Mouse (Mus musculus): ENCODE measurements around the gene Atp1a3.

The Atp1a3 gene

DNA sequence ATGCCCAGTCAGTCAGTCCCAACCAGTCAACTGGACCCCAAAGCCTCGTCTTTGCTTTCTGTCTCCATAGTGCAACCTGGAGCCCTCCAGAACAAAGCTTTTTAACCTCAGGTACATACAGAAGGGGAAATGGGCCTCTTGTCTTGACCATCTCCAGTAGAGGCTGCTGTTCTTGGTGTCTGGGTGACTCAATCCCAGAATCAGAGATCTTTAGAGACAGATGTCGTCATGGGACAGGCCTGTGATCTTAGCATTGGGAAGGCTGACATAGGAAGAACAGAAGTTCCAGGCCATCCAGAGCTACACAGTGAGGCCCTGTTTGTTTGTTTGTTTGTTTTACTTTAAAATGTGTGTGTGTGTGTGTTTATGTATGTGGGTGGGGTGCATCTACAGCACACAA lies 41.5 kb downstream of the Atp1a3 start:
- no peak for DNase-seq (ENCODE audit: low spot score)

DNA sequence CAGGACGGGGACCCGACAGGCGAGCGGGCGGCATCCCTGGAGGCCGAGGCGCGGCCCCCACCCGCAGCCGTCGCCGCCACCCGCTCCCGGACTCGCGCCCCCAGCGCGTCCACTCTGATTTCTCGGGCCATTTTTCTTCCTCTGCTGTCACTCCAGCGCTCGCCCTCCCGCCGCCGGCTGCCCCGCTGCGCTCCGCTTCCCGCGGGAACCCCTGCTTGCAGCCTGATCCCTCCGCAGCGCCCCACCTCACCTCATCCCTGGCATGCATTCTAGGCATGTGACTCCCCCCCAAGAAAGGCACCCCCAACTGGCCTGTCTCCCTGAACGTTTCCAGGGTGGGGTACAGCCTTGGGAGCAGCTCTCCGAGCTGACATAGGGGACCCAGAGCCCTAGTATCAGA lies 50.5 kb downstream of the Atp1a3 start:
- DNase-seq (ENCODE audit: low spot score) = no peak

DNA sequence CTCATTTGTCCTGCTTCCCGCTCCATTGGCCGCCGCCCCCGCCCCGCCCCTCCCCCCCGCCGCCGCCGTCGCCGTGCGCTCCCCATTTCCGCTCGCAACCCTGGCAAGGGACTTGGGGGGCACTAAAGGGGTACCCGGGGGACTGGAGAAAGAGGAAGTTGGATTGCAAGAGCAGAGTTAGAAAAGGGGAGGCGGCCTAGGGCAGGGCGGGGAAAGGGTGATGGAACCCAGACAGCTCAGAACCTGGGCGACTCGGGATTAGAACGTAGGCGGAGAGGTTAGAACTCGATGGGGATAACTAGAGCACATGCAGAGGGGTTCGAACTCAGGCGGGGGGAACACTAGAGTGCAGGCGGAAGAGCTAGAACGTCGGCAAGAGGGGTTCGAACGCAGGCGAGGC lies 51.3 kb downstream of the Atp1a3 start:
- no peak for DNase-seq (ENCODE audit: low spot score)

DNA sequence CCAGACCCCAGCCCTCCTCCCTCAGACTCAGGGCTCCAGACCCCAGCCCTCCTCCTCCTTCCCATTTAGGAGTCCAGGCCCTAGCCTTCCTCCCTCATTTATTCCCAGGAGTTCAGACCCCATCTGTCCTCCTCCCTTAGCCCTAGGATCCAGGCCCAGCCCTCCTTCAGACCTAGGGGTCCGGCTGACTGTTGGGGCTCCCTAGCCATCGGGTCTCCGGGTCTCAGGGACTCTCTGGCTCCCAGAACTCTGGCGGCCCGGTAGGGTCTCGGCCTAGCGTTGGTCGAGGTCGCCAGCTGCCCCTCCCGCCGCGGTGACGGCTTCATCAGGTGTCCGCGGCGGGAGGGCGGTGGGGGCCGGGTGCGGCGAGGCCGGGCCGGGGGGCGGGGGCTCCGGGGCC lies 51.8 kb downstream of the Atp1a3 start:
- DNase-seq (ENCODE audit: low spot score) = no peak

DNA sequence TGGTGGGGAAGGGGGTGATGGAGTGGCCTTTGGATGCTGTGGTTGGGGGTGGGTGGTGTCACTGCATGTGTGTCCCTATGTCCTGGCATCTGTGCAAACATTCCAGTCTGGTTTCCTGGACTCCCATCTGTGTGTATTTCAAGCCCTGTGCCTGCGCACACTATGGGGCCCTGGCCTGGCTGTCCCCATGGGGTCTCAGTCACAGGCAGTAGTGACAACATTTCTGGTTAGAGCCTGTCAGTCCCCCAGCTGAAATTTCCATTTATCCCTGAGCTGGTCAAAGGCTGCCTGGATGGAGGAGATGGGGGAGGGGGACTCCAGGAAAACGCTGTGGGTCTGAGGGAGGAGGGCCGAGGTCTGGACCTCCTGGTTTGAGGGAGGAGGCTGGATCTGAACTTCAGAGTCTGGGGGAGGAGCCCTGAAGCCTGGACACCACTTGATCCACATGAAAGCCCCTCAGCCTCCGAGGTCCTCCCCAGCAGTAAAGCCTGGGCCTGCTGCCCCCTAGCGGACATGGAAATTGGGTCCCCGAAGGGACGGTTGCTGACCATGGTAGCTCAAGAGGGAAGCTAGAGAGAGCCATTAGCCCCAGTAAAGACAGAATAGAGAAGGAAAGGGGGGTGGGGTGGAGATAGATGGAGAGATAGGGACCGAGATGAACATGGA lies 55.7 kb downstream of the Atp1a3 start:
- no peak for DNase-seq (ENCODE audit: low spot score)

DNA sequence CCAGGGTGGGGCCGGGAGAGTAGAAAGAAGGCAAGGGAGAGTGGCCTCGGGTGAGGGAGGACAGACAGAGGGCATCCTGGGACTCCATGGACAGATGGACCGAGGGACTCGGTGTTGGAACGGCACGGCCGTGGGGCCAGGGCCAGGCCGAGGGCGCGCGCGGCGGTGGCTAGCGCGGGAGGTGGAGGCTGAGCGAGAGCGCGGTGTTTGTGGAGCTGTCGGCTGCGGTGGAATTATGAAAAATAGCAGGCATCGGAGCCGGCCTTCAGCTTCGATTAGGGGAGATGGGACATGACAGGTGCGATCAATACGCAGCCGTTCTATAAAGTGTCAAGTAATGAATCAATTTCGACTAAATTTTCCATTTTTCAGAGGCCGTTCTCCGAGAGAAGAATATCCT lies 57.0 kb downstream of the Atp1a3 start:
- DNase-seq (ENCODE audit: low spot score) = no peak

DNA sequence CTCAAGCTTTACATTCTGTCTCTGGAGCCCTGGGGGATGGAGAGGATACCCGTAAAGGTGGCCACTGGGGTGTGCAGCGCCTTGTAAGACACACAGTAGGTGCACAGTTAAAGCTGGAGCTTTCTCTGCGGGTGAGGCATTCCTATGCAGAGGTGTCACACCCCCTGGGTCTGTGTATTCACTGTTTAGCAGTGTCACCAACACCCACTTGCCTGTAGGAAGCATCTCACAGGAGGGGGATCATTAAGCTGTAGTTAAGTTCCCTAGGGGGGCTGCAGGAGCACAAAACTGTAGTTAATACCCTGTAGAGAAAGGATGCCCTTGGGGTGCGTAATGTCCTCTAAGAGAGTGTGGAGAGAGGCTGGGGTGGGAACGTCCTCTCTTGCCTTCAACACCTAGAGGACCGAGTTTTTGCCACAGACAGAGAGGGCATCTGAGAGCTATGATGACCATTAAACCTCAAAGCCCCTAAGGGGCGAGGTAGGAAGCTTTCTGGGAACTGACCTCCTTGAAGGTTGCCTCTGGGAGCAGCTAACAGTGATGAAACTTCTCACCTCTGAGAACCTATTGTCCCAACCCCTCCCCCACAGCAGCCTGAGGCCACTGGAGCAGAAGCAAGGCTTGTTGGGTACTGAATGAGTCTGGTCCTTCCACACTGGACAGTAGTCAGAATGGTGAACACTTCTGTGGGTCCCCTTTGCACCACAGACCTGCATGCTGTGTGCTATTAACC lies 58.3 kb downstream of the Atp1a3 start:
- no peak for DNase-seq (ENCODE audit: low spot score)

DNA sequence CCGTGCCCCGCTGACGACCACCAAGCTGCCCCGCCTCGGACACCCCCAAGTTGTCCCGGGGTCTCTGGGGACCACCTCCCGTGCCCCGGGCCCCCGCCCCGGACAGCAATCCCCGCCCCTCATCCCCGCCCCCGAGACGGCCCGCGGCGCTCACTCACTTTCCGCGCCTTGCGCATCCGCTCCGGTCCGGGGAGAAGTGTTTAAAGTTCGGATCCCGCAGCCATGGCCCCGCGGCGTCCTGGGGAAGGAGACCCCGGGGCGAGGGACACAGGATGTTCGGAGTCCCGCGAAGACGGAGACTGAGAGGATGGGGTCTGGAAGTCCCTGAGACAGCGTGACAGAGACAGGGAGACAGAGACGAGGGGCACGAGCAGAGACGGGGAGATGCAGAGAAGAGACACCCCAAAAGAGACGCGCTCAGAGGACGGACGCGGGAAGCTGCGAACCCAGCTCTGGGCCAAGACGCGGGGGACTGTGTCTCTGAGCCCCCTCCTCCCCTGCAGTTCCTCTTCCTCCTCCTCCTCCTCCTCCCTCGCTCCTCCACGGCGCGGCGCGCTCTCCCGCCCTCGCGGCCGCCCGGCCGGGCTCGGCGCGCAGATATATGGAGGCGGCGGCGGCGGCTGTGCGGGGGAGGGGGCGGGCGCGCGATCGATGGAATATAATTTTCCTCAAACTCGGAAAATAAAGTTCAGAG lies 61.4 kb downstream of the Atp1a3 start, which contains the start of gene Gm4881:
TSS of gene Gm4881 (minus strand) at position 238 of the 694 bp plus-strand sequence.
- DNase-seq (ENCODE audit: low spot score) = no peak

DNA sequence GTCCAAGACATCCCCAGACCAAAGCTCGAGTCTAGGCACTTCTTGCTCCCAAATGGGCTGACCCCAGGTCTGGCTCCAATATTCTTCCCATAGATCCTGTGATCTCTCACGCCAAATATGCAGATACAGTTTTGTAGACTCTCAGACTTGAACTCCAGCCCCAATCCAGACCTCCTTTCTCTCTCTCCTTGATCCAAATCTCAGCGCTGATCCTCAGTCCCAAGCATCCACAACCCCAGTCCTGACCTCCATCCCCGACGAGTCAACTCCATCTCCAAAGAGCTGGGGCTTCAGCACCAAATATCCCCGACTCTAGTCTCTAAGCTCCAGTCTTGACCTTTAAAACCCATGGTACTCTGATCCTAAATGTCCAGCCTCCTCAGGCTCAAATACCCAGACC lies 62.1 kb downstream of the Atp1a3 start:
- DNase-seq (ENCODE audit: low spot score) = no peak

DNA sequence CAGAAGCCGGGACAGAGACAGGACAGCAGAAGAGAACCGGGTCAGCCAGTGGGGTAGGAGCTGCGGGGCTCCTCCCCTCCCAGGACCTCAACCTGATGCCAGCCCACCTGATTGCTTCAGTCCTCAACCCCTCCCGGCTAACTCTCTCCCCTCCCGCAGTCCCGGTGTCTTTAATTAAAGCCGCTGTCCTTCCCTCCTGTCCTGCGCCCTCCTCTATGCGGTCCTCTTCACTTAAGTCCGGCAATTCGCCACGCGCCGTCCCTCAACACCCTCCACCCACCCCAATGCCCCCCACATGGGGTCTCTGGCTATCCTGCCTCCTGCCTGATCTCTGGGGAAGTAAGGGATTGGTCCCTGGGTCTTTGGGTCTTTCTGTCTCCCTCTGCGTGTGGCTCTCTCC lies 74.1 kb downstream of the Atp1a3 start:
- DNase-seq (ENCODE audit: low spot score) = no peak

DNA sequence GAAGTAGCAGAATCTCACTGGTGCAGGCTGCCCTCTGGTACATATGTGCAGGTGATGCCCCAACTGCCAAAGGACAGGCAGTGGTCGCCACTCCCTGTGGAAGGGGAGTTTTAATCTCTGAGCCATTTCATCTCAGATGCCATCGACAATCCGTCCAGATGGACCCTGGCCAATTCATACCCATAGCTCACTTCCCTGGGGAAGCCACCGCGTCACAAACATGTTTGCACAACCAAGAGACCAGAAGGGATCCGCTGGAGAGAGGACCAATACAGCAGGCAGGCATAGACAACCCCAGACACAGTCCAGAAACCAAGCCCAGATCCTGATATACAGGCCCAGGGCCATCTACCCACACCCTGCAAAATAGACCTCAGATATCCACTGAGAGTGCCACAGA lies 75.3 kb downstream of the Atp1a3 start:
- DNase-seq (ENCODE audit: low spot score) = no peak
